Mouse (Mus musculus): ENCODE data around the gene Optn. TPM values are rescaled to one million over a fixed set of nuclear protein-coding genes. Genes with fewer than 3 reads are reported as not detected.
A peak's percentile ranks its signal among the peaks of the same experiment; 100 is the strongest.

The Optn gene
- total and polyA plus RNA-seq, 3 experiments, result 29.3 to 139 (median 65.2) TPM

- peaks cover 6% of the 10 kb centered on the region for H3K9me3 ChIP-seq (replicated peaks)
- DNase-seq (ENCODE audit: low spot score) (peak; percentile 28), ATAC-seq (ENCODE audit: extremely low read depth, insufficient number of reproducible peaks, low FRiP score, poor library complexity, severe bottlenecking) (0 out of 2 replicates have a peak, but pooled peaks have one; percentile 46)
- no peaks in the 10 kb centered on the region for H3K36me3 ChIP-seq (replicated peaks)
- no peaks in the 10 kb centered on the region for H3K27me3 ChIP-seq (ENCODE audit: insufficient read depth, low read length)
- H3K4me3 ChIP-seq (ENCODE audit: low read depth, low read length), result no peak overlapping the region
- peaks cover 54% of the 10 kb centered on the region for H3K4me1 ChIP-seq (ENCODE audit: insufficient read depth, low read depth, low read length)
- TF ChIP-seq CTCF (IDR thresholded peaks at IDR 0.05; ENCODE audit: low read depth, low read length) (peak; percentile 40; the same call in 1 of the 2 replicates), POLR2AphosphoS5 (IDR thresholded peaks at IDR 0.05; ENCODE audit: insufficient replicate concordance, low read depth, low read length) (no peak), GATA2 (IDR thresholded peaks at IDR 0.05; ENCODE audit: borderline replicate concordance, low read depth, low read length) (no peak), TAL1 (conservative IDR thresholded peaks at IDR 0.05; ENCODE audit: low read depth, low read length) (no peak), GATA1 (IDR thresholded peaks at IDR 0.05; ENCODE audit: borderline replicate concordance, low read length) (no peak)
Measured at GRCm38 (mm10) chr2:5080053-5080787, 16.4 kb upstream of the Optn start.

GRCm38 (mm10) chr2:5077937-5078336 lies 14.1 kb upstream of the Optn start:
- no peak for TF ChIP-seq GATA1 (IDR thresholded peaks at IDR 0.05; ENCODE audit: borderline replicate concordance, low read length)
- TF ChIP-seq TAL1 (conservative IDR thresholded peaks at IDR 0.05; ENCODE audit: low read depth, low read length), result peak; percentile 83
- TF ChIP-seq POLR2AphosphoS5 (IDR thresholded peaks at IDR 0.05; ENCODE audit: insufficient replicate concordance, low read depth, low read length), result no peak
- TF ChIP-seq CTCF (IDR thresholded peaks at IDR 0.05; ENCODE audit: low read depth, low read length), result no peak
- TF ChIP-seq GATA2 (IDR thresholded peaks at IDR 0.05; ENCODE audit: borderline replicate concordance, low read depth, low read length), result no peak
- H3K4me1 ChIP-seq (ENCODE audit: insufficient read depth, low read depth, low read length), result peaks cover 47% of the 10 kb centered on the region
- ATAC-seq (ENCODE audit: extremely low read depth, insufficient number of reproducible peaks, low FRiP score, poor library complexity, severe bottlenecking), result peak; percentile 92
- DNase-seq (ENCODE audit: low spot score), result peak; percentile 40
- no peak overlapping the region for H3K4me3 ChIP-seq (ENCODE audit: low read depth, low read length)
- no peaks in the 10 kb centered on the region for H3K36me3 ChIP-seq (replicated peaks)
- no peaks in the 10 kb centered on the region for H3K27me3 ChIP-seq (ENCODE audit: insufficient read depth, low read length)
- peaks cover 6% of the 10 kb centered on the region for H3K9me3 ChIP-seq (replicated peaks)

GRCm38 (mm10) chr2:5077490-5077889 lies 13.6 kb upstream of the Optn start:
- peaks cover 47% of the 10 kb centered on the region for H3K4me1 ChIP-seq (ENCODE audit: insufficient read depth, low read depth, low read length)
- no peaks in the 10 kb centered on the region for H3K36me3 ChIP-seq (replicated peaks)
- no peaks in the 10 kb centered on the region for H3K27me3 ChIP-seq (ENCODE audit: insufficient read depth, low read length)
- no peak overlapping the region for H3K4me3 ChIP-seq (ENCODE audit: low read depth, low read length)
- DNase-seq (ENCODE audit: low spot score) (no peak), ATAC-seq (ENCODE audit: extremely low read depth, insufficient number of reproducible peaks, low FRiP score, poor library complexity, severe bottlenecking) (no peak)
- H3K9me3 ChIP-seq (replicated peaks), result peaks cover 6% of the 10 kb centered on the region
- TF ChIP-seq GATA1 (IDR thresholded peaks at IDR 0.05; ENCODE audit: borderline replicate concordance, low read length), result no peak
- no peak for TF ChIP-seq CTCF (IDR thresholded peaks at IDR 0.05; ENCODE audit: low read depth, low read length)
- TF ChIP-seq POLR2AphosphoS5 (IDR thresholded peaks at IDR 0.05; ENCODE audit: insufficient replicate concordance, low read depth, low read length), result no peak
- no peak for TF ChIP-seq TAL1 (conservative IDR thresholded peaks at IDR 0.05; ENCODE audit: low read depth, low read length)
- no peak for TF ChIP-seq GATA2 (IDR thresholded peaks at IDR 0.05; ENCODE audit: borderline replicate concordance, low read depth, low read length)

- Histone ChIP-seq H3K4me3 (ENCODE audit: low read depth, low read length) (no peak overlapping the region), H3K27me3 (ENCODE audit: insufficient read depth, low read length) (no peaks in the 10 kb centered on the region), H3K36me3 (replicated peaks) (no peaks in the 10 kb centered on the region), H3K4me1 (ENCODE audit: insufficient read depth, low read depth, low read length) (peaks cover 50% of the 10 kb centered on the region), H3K9me3 (replicated peaks) (peaks cover 6% of the 10 kb centered on the region)
- ATAC-seq (ENCODE audit: extremely low read depth, insufficient number of reproducible peaks, low FRiP score, poor library complexity, severe bottlenecking) (no peak), DNase-seq (ENCODE audit: low spot score) (no peak)
- TF ChIP-seq GATA1 (IDR thresholded peaks at IDR 0.05; ENCODE audit: borderline replicate concordance, low read length), result no peak
- TF ChIP-seq TAL1 (conservative IDR thresholded peaks at IDR 0.05; ENCODE audit: low read depth, low read length), result no peak
- TF ChIP-seq POLR2AphosphoS5 (IDR thresholded peaks at IDR 0.05; ENCODE audit: insufficient replicate concordance, low read depth, low read length), result no peak
- no peak for TF ChIP-seq GATA2 (IDR thresholded peaks at IDR 0.05; ENCODE audit: borderline replicate concordance, low read depth, low read length)
- no peak for TF ChIP-seq CTCF (IDR thresholded peaks at IDR 0.05; ENCODE audit: low read depth, low read length)
Measured at GRCm38 (mm10) chr2:5075856-5076255, 12.0 kb upstream of the Optn start.

GRCm38 (mm10) chr2:5075432-5075831 lies 11.6 kb upstream of the Optn start:
- no peak for DNase-seq (ENCODE audit: low spot score)
- Histone ChIP-seq H3K9me3 (replicated peaks) (peaks cover 6% of the 10 kb centered on the region), H3K27me3 (ENCODE audit: insufficient read depth, low read length) (no peaks in the 10 kb centered on the region), H3K4me3 (ENCODE audit: low read depth, low read length) (no peak overlapping the region), H3K4me1 (ENCODE audit: insufficient read depth, low read depth, low read length) (peaks cover 49% of the 10 kb centered on the region), H3K36me3 (replicated peaks) (no peaks in the 10 kb centered on the region)
- ATAC-seq (ENCODE audit: extremely low read depth, insufficient number of reproducible peaks, low FRiP score, poor library complexity, severe bottlenecking), result no peak
- TF ChIP-seq CTCF (IDR thresholded peaks at IDR 0.05; ENCODE audit: low read depth, low read length) (no peak), GATA1 (IDR thresholded peaks at IDR 0.05; ENCODE audit: borderline replicate concordance, low read length) (no peak), GATA2 (IDR thresholded peaks at IDR 0.05; ENCODE audit: borderline replicate concordance, low read depth, low read length) (no peak), POLR2AphosphoS5 (IDR thresholded peaks at IDR 0.05; ENCODE audit: insufficient replicate concordance, low read depth, low read length) (no peak), TAL1 (conservative IDR thresholded peaks at IDR 0.05; ENCODE audit: low read depth, low read length) (no peak)

GRCm38 (mm10) chr2:5073785-5074184 lies 9.9 kb upstream of the Optn start:
- TF ChIP-seq CTCF (IDR thresholded peaks at IDR 0.05; ENCODE audit: low read depth, low read length), result no peak
- no peak for TF ChIP-seq POLR2AphosphoS5 (IDR thresholded peaks at IDR 0.05; ENCODE audit: insufficient replicate concordance, low read depth, low read length)
- no peak for TF ChIP-seq TAL1 (conservative IDR thresholded peaks at IDR 0.05; ENCODE audit: low read depth, low read length)
- H3K27me3 ChIP-seq (ENCODE audit: insufficient read depth, low read length), result no peaks in the 10 kb centered on the region
- ATAC-seq (ENCODE audit: extremely low read depth, insufficient number of reproducible peaks, low FRiP score, poor library complexity, severe bottlenecking) (no peak), DNase-seq (ENCODE audit: low spot score) (no peak)
- no peak overlapping the region for H3K4me3 ChIP-seq (ENCODE audit: low read depth, low read length)
- peaks cover 37% of the 10 kb centered on the region for H3K4me1 ChIP-seq (ENCODE audit: insufficient read depth, low read depth, low read length)
- H3K36me3 ChIP-seq (replicated peaks), result no peaks in the 10 kb centered on the region
- peaks cover 8% of the 10 kb centered on the region for H3K9me3 ChIP-seq (replicated peaks)

Measured in G1E (cell line).